Mouse (Mus musculus): ENCODE results near the gene Prr13.

Prr13 gene

GRCm38 (mm10) chr15:102502254-102502840 lies 43.5 kb downstream of the Prr13 start:
- intact Hi-C loops (cut with DNase I): no loop called here

- intact Hi-C loops (cut with DNase I): no loop called here
Measured at GRCm38 (mm10) chr15:102503447-102503846, 44.6 kb downstream of the Prr13 start, which contains the start of gene Gm10337. Gene Gm10337 (plus strand): TSS chr15:102503722.

GRCm38 (mm10) chr15:102503924-102504782 lies 45.3 kb downstream of the Prr13 start:
- intact Hi-C loops (cut with DNase I): no loop called here

- intact Hi-C loops (cut with DNase I): no loop called here
Measured at GRCm38 (mm10) chr15:102505073-102505769, 46.4 kb downstream of the Prr13 start.

DNA sequence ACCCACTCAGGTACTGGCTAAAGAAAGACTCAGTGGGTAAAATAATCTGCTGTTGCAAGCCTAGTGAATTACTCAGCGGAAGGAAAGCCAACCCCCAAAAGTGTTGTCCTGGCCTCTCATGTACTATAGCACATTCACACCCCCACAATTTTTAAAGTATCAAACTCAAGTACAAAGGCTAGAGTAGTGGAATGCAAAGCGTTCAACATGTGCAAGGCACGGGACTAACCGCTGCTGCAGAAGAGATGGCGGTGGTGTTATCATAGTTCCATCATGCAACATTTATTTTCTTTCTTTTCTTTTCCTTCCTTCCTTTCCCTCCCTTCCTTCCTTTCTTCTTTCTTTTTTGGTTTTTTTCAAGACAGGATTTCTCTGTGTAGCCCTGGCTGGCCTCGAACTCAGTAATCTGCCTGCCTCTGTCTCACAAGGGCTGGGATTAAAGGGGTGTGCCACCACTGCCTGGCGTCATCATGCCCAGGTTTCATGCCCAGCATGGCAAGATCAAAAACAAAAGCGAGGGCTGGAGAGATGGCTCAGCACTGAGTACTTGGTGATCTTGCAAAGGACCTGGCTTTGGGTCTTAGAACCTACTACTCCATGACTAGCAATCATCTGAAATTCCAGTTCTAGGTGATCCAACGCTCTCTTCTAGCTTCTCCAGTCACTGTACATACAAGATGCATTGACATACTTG lies 47.1 kb downstream of the Prr13 start:
- intact Hi-C loops (cut with DNase I): no loop called here

DNA sequence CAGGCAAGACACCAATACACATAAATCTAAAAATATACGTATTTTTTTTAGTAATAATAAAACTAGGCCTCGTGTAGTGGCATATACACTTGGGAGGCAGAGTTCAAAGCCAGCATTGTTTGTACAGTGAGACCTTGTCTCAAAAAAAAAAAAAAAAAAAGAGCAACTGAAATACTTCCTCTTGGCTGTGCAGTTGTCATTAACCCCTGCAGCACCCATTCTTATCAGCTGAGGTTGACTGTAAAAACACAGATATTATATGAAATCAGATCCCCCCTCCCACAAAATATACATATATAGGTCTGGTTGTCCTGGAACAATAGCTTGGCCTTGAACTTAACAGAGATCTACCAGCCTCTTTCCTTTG lies 47.6 kb downstream of the Prr13 start:
- intact Hi-C loops (cut with DNase I): no loop called here

DNA sequence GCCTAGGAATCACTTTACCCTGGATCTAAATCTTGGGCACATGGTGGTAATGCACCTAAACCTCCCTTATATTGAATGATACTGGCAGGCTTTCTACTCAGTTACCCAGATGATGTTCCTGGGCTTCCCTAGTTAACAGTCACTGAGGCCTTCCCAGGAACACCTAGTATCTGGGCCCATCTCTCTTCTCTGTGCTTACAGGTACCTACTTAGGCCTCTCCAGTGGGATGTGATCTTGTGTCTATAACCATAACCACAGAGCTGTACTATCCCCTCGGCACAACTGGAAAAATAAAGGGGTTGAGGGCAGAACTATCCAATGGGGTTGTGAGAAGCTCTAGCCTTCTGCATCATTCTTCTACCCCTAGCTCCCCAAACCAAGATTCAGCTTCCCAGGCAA lies 48.0 kb downstream of the Prr13 start:
- intact Hi-C loops (cut with DNase I): no loop called here

DNA sequence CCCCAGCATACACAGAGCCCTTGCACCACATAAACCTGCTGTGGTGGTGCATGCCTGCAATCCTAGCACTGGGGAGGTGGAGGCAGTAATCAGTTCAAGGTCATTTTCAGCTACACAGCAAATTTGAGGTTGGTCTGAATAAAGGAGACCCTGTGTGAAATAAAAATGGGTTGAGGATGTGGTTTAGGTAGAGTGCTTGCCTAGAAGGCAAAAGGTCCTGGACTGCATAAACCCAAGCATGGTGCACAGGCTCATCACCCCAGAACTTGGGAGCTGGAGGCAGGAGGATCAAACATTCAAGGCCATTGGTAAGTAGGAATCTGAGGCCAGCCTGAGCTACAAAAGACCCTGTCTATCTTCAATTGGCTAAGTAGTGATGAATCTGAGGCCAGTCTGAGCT lies 48.7 kb downstream of the Prr13 start:
- intact Hi-C loops (cut with DNase I): no loop called here

GRCm38 (mm10) chr15:102508336-102508735 lies 49.5 kb downstream of the Prr13 start:
- intact Hi-C loops (cut with DNase I): no loop called here

DNA sequence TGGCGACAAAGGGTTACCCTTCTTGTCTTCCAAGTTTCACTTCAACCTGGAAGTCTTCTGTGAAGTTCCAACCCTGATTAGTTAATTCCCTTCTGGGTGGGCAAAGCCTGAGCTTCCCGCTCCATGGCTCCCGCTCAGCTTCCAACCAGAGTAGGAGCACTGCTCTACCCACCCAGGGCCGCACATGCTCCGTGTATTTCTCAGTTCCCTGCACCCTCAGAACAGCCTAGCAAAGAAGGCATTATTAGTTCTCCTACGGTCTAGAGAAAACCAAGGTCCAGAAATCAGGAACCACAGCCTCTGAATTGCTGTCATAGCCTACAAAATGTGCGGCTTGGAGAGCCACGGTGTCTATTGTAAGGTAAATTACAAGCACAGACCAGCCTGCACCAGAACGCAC lies 51.3 kb downstream of the Prr13 start:
- intact Hi-C loops (cut with DNase I): no loop called here

- intact Hi-C loops (cut with DNase I): no loop called here
Measured at GRCm38 (mm10) chr15:102510590-102511284, 51.9 kb downstream of the Prr13 start.

DNA sequence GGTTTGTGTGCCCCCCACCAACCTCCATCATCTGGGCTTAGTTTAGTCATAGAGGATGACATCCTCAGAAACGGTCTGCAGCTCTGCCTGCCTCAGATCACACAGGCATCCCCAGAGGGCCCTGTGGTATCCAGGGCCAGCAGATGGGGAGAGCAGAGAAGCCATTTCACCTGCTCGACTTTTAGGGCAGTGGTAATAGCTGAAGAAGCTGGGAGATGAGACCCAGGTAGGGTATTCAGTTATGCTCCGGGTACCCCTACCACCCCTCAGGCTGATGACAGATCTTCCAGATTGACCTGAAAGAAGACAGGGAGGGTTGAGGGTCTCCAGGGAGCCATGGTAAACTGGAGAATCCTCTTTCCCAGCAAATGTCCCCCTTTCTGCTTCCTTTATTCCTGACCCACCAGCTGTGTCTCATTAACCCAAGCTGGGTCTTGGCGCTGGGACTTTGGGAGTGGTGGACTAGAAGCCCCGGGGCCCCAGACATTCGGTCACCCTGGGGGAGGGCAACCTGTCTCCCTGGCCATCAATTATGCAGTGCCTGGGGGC lies 52.5 kb downstream of the Prr13 start:
- intact Hi-C loops (cut with DNase I): no loop called here

DNA sequence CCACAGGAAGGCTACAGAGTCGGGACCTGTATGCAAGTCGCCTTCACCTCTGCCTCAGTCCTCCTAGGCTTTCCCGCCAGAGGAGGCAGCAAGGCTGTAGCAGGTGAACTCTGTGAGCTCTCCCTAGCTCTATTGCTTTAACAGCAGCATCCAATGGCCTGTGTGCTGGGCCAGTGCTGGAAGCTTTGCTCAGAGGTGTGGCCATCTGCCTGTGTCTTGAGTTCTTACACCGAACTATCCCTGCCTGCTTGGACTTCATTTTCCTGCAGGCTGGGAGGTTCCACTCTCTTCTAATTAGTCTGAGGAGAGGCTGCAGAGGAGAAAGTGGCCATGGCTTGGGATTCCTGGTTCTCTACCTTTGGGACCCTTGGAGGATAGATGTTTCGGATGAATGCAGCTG lies 53.2 kb downstream of the Prr13 start:
- intact Hi-C loops (cut with DNase I): no loop called here

All from adrenal gland (tissue).